Mouse (Mus musculus) regulatory T cell (primary cell): ENCODE measurements around the gene Lmf1.

Experiments
- in situ Hi-C: fragments of 300-600 bp; cut with MboI, MseI; formaldehyde crosslinking; loops from one replicate; pipeline ENCODE4 v1.15.1; 2025; ENCODE audit warnings: high pct_unique_total_duplicates

Gene Lmf1

GRCm38 (mm10) chr17:25602366-25602765 is 23.5 kb downstream of the Lmf1 start:
- in situ Hi-C loops: no loop called here

GRCm38 (mm10) chr17:25604234-25604633 is 25.3 kb downstream of the Lmf1 start:
- in situ Hi-C loops: no loop called here

- in situ Hi-C loops: no loop called here
These were observed 29.4 kb downstream of the Lmf1 start for GRCm38 (mm10) chr17:25608137-25608785.

GRCm38 (mm10) chr17:25608821-25609505 is 30.1 kb downstream of the Lmf1 start:
- in situ Hi-C loops: no loop called here

GRCm38 (mm10) chr17:25609506-25609828 is 30.6 kb downstream of the Lmf1 start:
- in situ Hi-C loops: no loop called here

GRCm38 (mm10) chr17:25610151-25610550 is 31.3 kb downstream of the Lmf1 start:
- in situ Hi-C loops: no loop called here

- in situ Hi-C loops: no loop called here
These were observed 33.7 kb downstream of the Lmf1 start for GRCm38 (mm10) chr17:25612537-25612936.

- in situ Hi-C loops: no loop called here
These were observed 34.4 kb downstream of the Lmf1 start for GRCm38 (mm10) chr17:25613323-25613722.

- in situ Hi-C loops: no loop called here
These were observed 36.0 kb downstream of the Lmf1 start for GRCm38 (mm10) chr17:25614723-25615510.

- in situ Hi-C loops: no loop called here
These were observed 39.7 kb downstream of the Lmf1 start for GRCm38 (mm10) chr17:25618508-25619056.

GRCm38 (mm10) chr17:25623441-25623840 is 44.6 kb downstream of the Lmf1 start:
- in situ Hi-C loops: no loop called here

GRCm38 (mm10) chr17:25623935-25624334 is 45.0 kb downstream of the Lmf1 start:
- in situ Hi-C loops: no loop called here

GRCm38 (mm10) chr17:25624446-25625119 is 45.7 kb downstream of the Lmf1 start:
- in situ Hi-C loops: no loop called here

- in situ Hi-C loops: no loop called here
These were observed 46.4 kb downstream of the Lmf1 start for GRCm38 (mm10) chr17:25625282-25625681.

- in situ Hi-C loops: no loop called here
These were observed 47.5 kb downstream of the Lmf1 start for GRCm38 (mm10) chr17:25626196-25627043.

- in situ Hi-C loops: no loop called here
These were observed 51.4 kb downstream of the Lmf1 start for GRCm38 (mm10) chr17:25630313-25630712.

GRCm38 (mm10) chr17:25634070-25634469 is 55.2 kb downstream of the Lmf1 start:
- in situ Hi-C loops: no loop called here

- in situ Hi-C loops: no loop called here
These were observed 56.5 kb downstream of the Lmf1 start for GRCm38 (mm10) chr17:25635387-25635786.

- in situ Hi-C loops: no loop called here
These were observed 56.9 kb downstream of the Lmf1 start for GRCm38 (mm10) chr17:25635806-25636205.

- in situ Hi-C loops: no loop called here
These were observed 59.1 kb downstream of the Lmf1 start for GRCm38 (mm10) chr17:25637986-25638385.

- in situ Hi-C loops: no loop called here
These were observed 59.6 kb downstream of the Lmf1 start for GRCm38 (mm10) chr17:25638442-25638841.
